Mouse (Mus musculus) bone marrow macrophage, adult 2 months (primary cell): ENCODE measurements around the gene Gm20388.

ENCODE experiments used
- CTCF ChIP-seq: IDR thresholded peaks from 2 replicates; pipeline ENCODE4 v1.5.1; 2012; ENCODE audit warnings: low read depth, mild to moderate bottlenecking, low read length, moderate library complexity
- POLR2A ChIP-seq: IDR thresholded peaks from 2 replicates; pipeline ENCODE4 v1.6.1; 2012; ENCODE audit warnings: mild to moderate bottlenecking, low read depth, low read length, borderline replicate concordance

GRCm38 (mm10) chr8:124180681-124181445 is 4270.2 kb downstream of the Gm20388 start:
- TF ChIP-seq CTCF (no peak), POLR2A (no peak)
